Mouse (Mus musculus) kidney, adult 2 months (tissue): Measurements from ENCODE around the gene Tor1b. TPM values are rescaled to one million over a fixed set of nuclear protein-coding genes. Genes with fewer than 3 reads are reported as not detected.
"Not testable (repeated sequence)": the region's sequence is repeated elsewhere in the genome, so short reads cannot be mapped to it uniquely, and the experiment has no call there.

Experiments used
- DNase-seq: peaks from one replicate; pipeline ENCODE4 v3.0.0; 2021
- H3K27ac ChIP-seq: fragments of 200-500 bp; 2 replicates; pipeline ENCODE4 v1.5.1; 2012; ENCODE audit warnings: low read depth, low read length, control low read depth, inconsistent platforms; ENCODE audit not compliant: insufficient read depth
- H3K27me3 ChIP-seq: fragments of 200-500 bp; replicated peaks from 2 replicates; pipeline ENCODE4 v1.6.1; 2012; ENCODE audit warnings: mild to moderate bottlenecking, moderate library complexity, low read length, inconsistent platforms; ENCODE audit not compliant: control insufficient read depth, insufficient read depth
- H3K36me3 ChIP-seq: fragments of 200-500 bp; 2 replicates; pipeline ENCODE4 v1.6.1; 2012; ENCODE audit warnings: mild to moderate bottlenecking, moderate library complexity, low read length, inconsistent platforms; ENCODE audit not compliant: control insufficient read depth, insufficient read depth
- H3K4me1 ChIP-seq: fragments of 200-500 bp; 2 replicates; pipeline ENCODE4 v1.6.1; 2011; ENCODE audit warnings: low read length; ENCODE audit not compliant: control insufficient read depth, insufficient read depth
- H3K4me3 ChIP-seq: fragments of 200-500 bp; 2 replicates; pipeline ENCODE4 v1.5.1; 2011; ENCODE audit warnings: mild to moderate bottlenecking, low read depth, low read length, control low read depth; ENCODE audit not compliant: insufficient read depth
- CTCF ChIP-seq: fragments of 200-500 bp; conservative IDR thresholded peaks from 2 replicates; pipeline ENCODE4 v1.5.1; 2011; ENCODE audit warnings: low read depth, mild to moderate bottlenecking, control low read depth, low read length, moderate library complexity, mixed read lengths; ENCODE audit not compliant: insufficient read depth, insufficient read length
- POLR2A ChIP-seq: fragments of 200-500 bp; IDR thresholded peaks from one replicate; pipeline ENCODE4 v1.6.1; 2011; ENCODE audit warnings: low read depth, low read length, control low read depth
- WGBS: fragments of 180-500 bp; shearing (Covaris S2); methylation state at CpG from one replicate; pipeline ENCODE4 v1.1.7; 2018; 5-methylcytosine and 5-hydroxymethylcytosine counted together
- polyA plus RNA-seq: library from polyadenylated mRNA; depleted of rRNA; stranded (reverse); fragments of >200 nt; gene quantifications from 2 replicates; pipeline ENCODE4 v1.2.3, GENCODE M21; 2012

Gene Tor1b
- polyA plus RNA-seq, 1 experiment: 22.4 TPM

DNA sequence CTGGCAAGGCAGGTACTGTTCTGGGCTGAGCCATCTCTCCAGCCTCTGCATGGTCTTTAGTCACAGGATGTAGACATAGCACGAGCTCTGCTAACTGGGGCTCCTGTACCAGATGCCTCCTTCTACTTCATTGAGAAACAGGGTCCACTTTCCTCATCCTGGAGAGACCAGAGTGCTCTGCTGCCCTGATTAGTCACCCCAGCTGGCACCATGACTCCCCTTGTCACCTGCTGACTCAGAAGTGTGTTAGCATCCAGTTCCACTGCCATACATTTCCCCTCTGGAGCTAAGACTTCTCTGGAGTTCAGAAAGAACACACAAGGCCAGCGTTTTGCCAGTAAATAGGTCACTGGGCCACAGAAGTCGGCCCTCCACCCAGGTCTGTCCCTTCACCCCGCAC, 27.6 kb upstream of the Tor1b start:
- no peak overlapping the region for H3K4me3 ChIP-seq
- no peaks in the 10 kb centered on the region for H3K36me3 ChIP-seq
- WGBS: 82% methylated on average over 4 of the region's 4 CpGs
- no peak for TF ChIP-seq CTCF
- TF ChIP-seq POLR2A: no peak
- H3K27ac ChIP-seq: no peak overlapping the region
- no peaks in the 10 kb centered on the region for H3K27me3 ChIP-seq
- H3K4me1 ChIP-seq: peaks cover 8% of the 10 kb centered on the region; the same call in 1 of the 2 replicates
- no peak for DNase-seq

DNA sequence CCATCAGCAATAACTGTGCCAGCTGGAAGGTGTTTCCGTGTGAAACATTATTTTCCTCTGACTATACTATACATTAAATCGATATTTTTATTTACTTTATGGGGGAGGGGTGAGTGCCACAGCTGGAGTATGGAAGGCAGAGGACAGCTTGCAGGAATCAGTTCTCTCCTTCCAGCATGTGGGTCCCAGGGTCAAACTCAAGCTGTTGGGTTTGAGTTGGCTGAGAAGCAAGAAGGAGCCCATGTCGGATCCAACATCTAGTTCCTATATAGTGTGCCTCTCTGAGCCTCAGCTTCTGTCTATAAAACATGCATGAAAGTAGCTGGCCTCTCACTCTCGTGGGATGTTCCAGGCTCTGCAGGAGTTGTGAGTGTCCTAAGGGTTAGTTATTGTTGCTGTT, 26.4 kb upstream of the Tor1b start:
- TF ChIP-seq POLR2A: no peak
- TF ChIP-seq CTCF: no peak
- Histone ChIP-seq H3K36me3 (no peaks in the 10 kb centered on the region), H3K4me3 (no peak overlapping the region), H3K4me1 (peaks cover 8% of the 10 kb centered on the region; the same call in 1 of the 2 replicates), H3K27ac (no peak overlapping the region), H3K27me3 (no peaks in the 10 kb centered on the region)
- no peak for DNase-seq
- WGBS: 72% methylated on average over 4 of the region's 4 CpGs

DNA sequence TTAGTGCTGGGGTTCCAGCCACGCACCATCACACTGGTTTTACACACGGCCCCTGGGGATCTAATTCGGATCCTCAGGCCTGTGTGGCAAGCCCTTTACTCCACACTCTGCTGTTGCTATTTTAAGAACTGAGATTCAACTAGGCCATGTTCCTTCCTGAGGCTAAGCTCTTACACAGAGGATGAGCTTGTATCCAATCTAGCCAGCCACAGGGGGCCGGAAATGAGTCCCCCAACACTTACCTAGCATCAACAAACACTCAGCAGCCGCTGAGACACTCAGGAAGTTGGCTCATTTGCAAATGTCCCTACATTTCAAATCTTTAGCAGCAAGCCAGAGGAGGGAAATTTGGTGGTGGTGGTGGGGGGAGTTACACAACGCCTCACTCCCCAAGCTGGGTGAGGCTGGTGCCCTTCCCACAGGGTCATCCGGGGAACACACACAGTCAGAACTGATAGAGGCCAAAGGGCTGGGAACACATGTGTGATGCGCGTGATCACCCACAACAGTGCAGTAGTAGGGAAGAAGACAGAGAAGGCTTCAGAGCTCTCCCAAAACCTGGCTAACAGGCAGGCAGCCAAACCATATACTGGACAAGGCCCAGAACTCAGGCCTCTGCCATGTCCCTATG, 25.5 kb upstream of the Tor1b start:
- Histone ChIP-seq H3K27me3 (no peaks in the 10 kb centered on the region), H3K36me3 (no peaks in the 10 kb centered on the region), H3K27ac (no peak overlapping the region), H3K4me1 (peaks cover 8% of the 10 kb centered on the region; the same call in 1 of the 2 replicates), H3K4me3 (no peak overlapping the region)
- TF ChIP-seq CTCF (no peak), POLR2A (no peak)
- no peak for DNase-seq
- WGBS: 65% methylated on average over 9 of the region's 9 CpGs

DNA sequence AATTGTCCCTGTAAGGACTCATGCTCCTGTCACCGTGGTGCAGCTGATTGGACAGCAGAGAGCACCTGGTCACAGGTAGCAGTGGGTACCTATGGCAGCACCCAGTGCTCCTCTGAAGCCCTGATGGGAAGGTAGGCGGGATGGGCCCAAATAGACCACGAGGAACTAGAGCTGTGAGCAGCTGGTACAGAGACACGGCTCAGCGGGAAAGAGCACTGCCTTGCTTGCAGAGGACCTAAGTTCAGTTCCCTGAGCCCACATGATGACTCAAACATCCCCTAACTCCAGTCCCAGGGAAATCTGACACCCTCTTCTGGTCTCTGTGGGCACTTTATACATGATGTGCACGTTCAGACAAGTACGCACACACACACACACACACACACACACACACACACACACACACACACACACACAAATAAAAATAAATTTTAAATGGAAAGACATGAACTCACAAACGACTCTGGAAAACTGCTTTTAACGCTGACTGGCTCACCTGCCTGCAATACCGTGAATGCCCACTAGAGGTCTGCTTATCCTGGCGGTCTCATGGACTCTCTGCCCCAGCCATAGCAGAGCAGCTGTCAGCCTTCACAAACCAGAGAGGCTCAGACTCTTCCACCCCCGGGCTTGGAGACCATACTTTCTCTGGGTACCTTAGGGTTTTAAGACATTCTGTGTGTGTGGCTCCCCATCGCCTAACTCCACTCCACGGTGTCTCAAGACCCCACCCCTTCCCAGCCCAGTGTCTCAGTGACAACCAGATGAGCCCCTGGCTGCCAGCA, 24.7 kb upstream of the Tor1b start:
- no peaks in the 10 kb centered on the region for H3K27me3 ChIP-seq
- WGBS: 27% methylated on average over 14 of the region's 14 CpGs
- H3K36me3 ChIP-seq: no peaks in the 10 kb centered on the region
- peak; percentile 81 for DNase-seq
- TF ChIP-seq POLR2A (no peak), CTCF (peak; percentile 89)
- no peak overlapping the region for H3K27ac ChIP-seq
- H3K4me3 ChIP-seq: no peak overlapping the region
- peaks cover 8% of the 10 kb centered on the region; the same call in 1 of the 2 replicates for H3K4me1 ChIP-seq

DNA sequence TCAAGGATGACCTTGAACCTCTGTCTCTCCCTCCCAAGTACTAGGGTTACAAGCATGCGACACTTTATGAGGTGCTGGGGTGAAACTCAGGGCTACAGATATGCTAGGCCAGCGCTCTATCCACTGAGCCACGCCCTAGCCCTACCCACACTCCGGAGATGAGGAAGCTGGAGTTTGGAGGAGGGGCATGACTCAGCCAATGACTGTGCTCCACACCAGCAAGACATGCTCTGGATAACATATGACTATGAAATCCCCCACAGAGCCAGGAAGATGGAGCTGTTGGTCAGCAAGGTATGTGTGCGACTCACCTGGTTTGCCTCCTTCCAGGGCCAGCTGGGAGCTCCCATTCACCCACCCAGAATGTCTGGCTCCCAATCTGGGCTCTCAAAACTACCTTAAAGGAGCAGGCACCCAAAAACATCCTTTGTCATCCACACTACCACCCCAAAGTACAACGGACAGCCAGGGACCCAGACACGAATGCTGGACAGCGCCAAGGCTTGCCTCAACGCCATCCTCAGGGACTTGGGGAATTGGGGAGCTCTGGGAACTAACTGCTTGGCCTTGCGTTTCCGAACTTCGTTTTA, 23.8 kb upstream of the Tor1b start:
- 23% methylated on average over 12 of the region's 12 CpGs for WGBS
- DNase-seq: no peak
- Histone ChIP-seq H3K4me1 (peaks cover 8% of the 10 kb centered on the region; the same call in 1 of the 2 replicates), H3K27ac (no peak overlapping the region), H3K4me3 (peak overlapping the region; percentile 5; the same call in 1 of the 2 replicates), H3K27me3 (no peaks in the 10 kb centered on the region), H3K36me3 (no peaks in the 10 kb centered on the region)
- TF ChIP-seq POLR2A (no peak), CTCF (no peak)

DNA sequence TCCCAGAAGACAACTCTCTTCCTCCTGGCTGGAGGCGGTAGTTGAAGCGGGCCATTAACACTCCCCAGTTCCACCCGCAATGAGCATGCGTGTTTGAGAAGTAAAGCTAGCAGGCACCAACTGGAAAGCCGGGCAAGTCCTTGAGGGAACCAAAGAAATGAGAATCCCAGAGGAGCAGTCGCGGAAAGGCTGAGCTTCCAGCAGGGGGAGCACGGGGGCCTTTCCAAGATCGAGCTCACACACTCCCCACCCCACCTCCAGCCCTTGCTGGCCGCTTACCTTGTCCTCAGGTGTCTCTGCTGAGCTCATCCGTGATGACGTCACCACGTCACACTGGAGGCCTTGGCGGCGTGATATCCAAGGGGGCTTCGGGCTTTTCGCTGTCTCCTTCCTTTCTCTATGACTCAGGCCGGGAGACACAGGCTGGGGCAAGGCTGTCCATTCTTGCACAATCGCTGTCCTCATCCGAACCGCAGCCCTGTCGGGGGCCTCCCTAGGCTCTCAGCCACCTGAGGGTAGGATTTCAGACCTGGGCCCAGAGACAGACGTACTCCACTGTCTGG, 23.2 kb upstream of the Tor1b start, which contains the start of gene Ptges:
TSS of gene Ptges (minus strand) at position 381 of the 563 bp plus-strand sequence.
- H3K27me3 ChIP-seq: no peaks in the 10 kb centered on the region
- H3K36me3 ChIP-seq: no peaks in the 10 kb centered on the region
- H3K4me1 ChIP-seq: peaks cover 8% of the 10 kb centered on the region; the same call in 1 of the 2 replicates
- TF ChIP-seq POLR2A (no peak), CTCF (peak; percentile 64)
- peak; percentile 73 for DNase-seq
- 3% methylated on average over 23 of the region's 23 CpGs for WGBS
- no peak within 1 kb of the TSS for H3K27ac ChIP-seq
- H3K4me3 ChIP-seq: peak within 1 kb of the TSS; percentile 5; the same call in 1 of the 2 replicates

DNA sequence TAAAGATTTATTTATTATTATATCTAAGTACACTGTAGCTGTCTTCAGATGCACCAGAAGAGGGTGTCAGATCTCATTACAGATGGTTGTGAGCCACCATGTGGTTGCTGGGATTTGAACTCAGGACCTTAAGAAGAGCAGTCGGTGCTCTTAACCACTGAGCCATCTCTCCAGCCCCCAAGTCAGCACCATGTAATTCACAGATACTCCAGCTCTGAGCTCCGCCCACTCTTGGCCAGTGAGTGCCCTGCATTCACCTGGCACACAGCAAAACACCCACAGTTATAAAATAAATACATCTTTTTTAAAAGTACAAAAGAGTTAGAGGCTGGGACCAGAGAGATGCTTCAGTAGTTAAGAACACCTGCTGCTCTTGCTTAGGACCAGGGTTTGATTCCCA, 21.9 kb upstream of the Tor1b start:
- DNase-seq, H3K27ac ChIP-seq, H3K36me3 ChIP-seq, H3K4me1 ChIP-seq, H3K27me3 ChIP-seq, H3K4me3 ChIP-seq: not testable (repeated sequence)
- WGBS: 86% methylated on average over 2 of the region's 2 CpGs
